Mouse (Mus musculus): ENCODE measurements around the gene Meis1.

DNA sequence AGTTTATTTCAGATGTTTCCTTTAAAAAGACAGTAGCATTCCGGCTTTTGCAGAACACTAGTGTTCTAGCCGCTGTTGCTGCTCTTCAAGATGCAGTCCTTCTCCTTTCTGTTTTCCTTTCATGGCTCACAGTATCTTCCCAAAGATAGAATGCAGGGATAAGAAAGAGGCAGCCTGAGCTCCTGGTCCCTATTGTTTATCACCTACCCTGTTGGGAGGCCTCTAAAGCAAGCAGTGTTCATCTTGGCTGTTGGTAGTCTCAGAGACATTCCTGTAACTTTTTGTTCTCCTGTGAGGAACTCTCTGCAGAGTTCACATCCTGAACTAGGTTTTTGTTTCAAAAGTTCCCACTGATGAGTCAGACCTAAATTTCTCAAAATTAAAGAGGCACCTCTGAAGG is 3.8 kb upstream of the Meis1 start:
- TF ChIP-seq CTCF (IDR thresholded peaks at IDR 0.05; ENCODE audit: extremely low read depth, insufficient read depth, insufficient read length, insufficient replicate concordance) (no peak), POLR2A (IDR thresholded peaks at IDR 0.05; ENCODE audit: low read depth, low read length) (no peak)
